Mouse (Mus musculus): ENCODE measurements around the gene Tnr. TPM values are rescaled to one million over a fixed set of nuclear protein-coding genes. Genes with fewer than 3 reads are reported as not detected.

Gene Tnr
- 0.50 and 0.55 TPM in 2 replicates for polyA plus RNA-seq (2016; fragmentation: Nextera tagmentation; extraction: Ambion mirVana)

- peak within 1 kb of the TSS; percentile 44; the same call in 1 of the 2 replicates for H3K9ac ChIP-seq (replicated peaks)
- H3K4me1 ChIP-seq, result peaks cover 11% of the 10 kb centered on the region; the same call in 1 of the 2 replicates
- H3K36me3 ChIP-seq, result no peaks in the 10 kb centered on the region
- peak within 1 kb of the TSS; percentile 57 for H3K4me2 ChIP-seq (replicated peaks)
- H3K4me3 ChIP-seq, result peak within 1 kb of the TSS; percentile 32
- WGBS, result under 1% methylated on average over 8 of the region's 8 CpGs
- H3K27ac ChIP-seq (replicated peaks), result no peak within 1 kb of the TSS
- no peaks in the 10 kb centered on the region for H3K9me3 ChIP-seq
- peak; percentile 74 for ATAC-seq (ENCODE audit: low FRiP score, low read depth)
- peaks cover 20% of the 10 kb centered on the region for H3K27me3 ChIP-seq
These were observed at the start of gene Tnr for GRCm38 (mm10) chr1:159523578-159523977. Gene Tnr (plus strand): TSS chr1:159523769.

- no peaks in the 10 kb centered on the region for H3K36me3 ChIP-seq
- H3K4me2 ChIP-seq (replicated peaks), result no peak overlapping the region
- no peak for ATAC-seq (ENCODE audit: low FRiP score, low read depth)
- no peak overlapping the region for H3K27ac ChIP-seq (replicated peaks)
- no peak overlapping the region for H3K9ac ChIP-seq (replicated peaks)
- H3K4me3 ChIP-seq, result no peak overlapping the region
- WGBS, result 91% methylated on average over 4 of the region's 4 CpGs
- no peaks in the 10 kb centered on the region for H3K27me3 ChIP-seq
- H3K4me1 ChIP-seq, result no peaks in the 10 kb centered on the region; the same call in 1 of the 2 replicates
- no peaks in the 10 kb centered on the region for H3K9me3 ChIP-seq
These were observed 33.6 kb upstream of the Tnr start for GRCm38 (mm10) chr1:159489853-159490435.

- no peak overlapping the region for H3K4me2 ChIP-seq (replicated peaks)
- H3K36me3 ChIP-seq, result no peaks in the 10 kb centered on the region
- H3K9ac ChIP-seq (replicated peaks), result no peak overlapping the region
- H3K4me1 ChIP-seq, result no peaks in the 10 kb centered on the region; the same call in 1 of the 2 replicates
- H3K27ac ChIP-seq (replicated peaks), result no peak overlapping the region
- H3K27me3 ChIP-seq, result no peaks in the 10 kb centered on the region
- no peaks in the 10 kb centered on the region for H3K9me3 ChIP-seq
- ATAC-seq (ENCODE audit: low FRiP score, low read depth), result no peak
- 87% methylated on average over 4 of the region's 4 CpGs for whole genome bisulfite sequencing
- no peak overlapping the region for H3K4me3 ChIP-seq
These were observed 31.0 kb upstream of the Tnr start for GRCm38 (mm10) chr1:159492536-159492935.

- H3K36me3 ChIP-seq, result no peaks in the 10 kb centered on the region
- no peak overlapping the region for H3K4me2 ChIP-seq (replicated peaks)
- H3K4me1 ChIP-seq, result no peaks in the 10 kb centered on the region; the same call in 1 of the 2 replicates
- H3K27me3 ChIP-seq, result no peaks in the 10 kb centered on the region
- ATAC-seq (ENCODE audit: low FRiP score, low read depth), result no peak
- no peak overlapping the region for H3K4me3 ChIP-seq
- H3K9me3 ChIP-seq, result no peaks in the 10 kb centered on the region
- H3K9ac ChIP-seq (replicated peaks), result no peak overlapping the region
- H3K27ac ChIP-seq (replicated peaks), result no peak overlapping the region
- WGBS, result 77% methylated on average over 5 of the region's 5 CpGs
These were observed 29.7 kb upstream of the Tnr start for GRCm38 (mm10) chr1:159493720-159494499.

GRCm38 (mm10) chr1:159498236-159498635 is 25.3 kb upstream of the Tnr start:
- no peak overlapping the region for H3K4me3 ChIP-seq
- H3K4me2 ChIP-seq (replicated peaks), result no peak overlapping the region
- H3K36me3 ChIP-seq, result no peaks in the 10 kb centered on the region
- H3K27me3 ChIP-seq, result no peaks in the 10 kb centered on the region
- no peak for ATAC-seq (ENCODE audit: low FRiP score, low read depth)
- no peak overlapping the region for H3K27ac ChIP-seq (replicated peaks)
- no peak overlapping the region for H3K9ac ChIP-seq (replicated peaks)
- H3K4me1 ChIP-seq, result no peaks in the 10 kb centered on the region; the same call in 1 of the 2 replicates
- H3K9me3 ChIP-seq, result no peaks in the 10 kb centered on the region
- WGBS, result 85% methylated on average over 2 of the region's 2 CpGs

- ATAC-seq (ENCODE audit: low FRiP score, low read depth), result no peak
- Histone ChIP-seq H3K4me1 (no peaks in the 10 kb centered on the region), H3K9ac (replicated peaks) (no peak overlapping the region), H3K4me3 (no peak overlapping the region), H3K36me3 (no peaks in the 10 kb centered on the region), H3K4me2 (replicated peaks) (no peak overlapping the region), H3K27me3 (no peaks in the 10 kb centered on the region), H3K9me3 (no peaks in the 10 kb centered on the region), H3K27ac (replicated peaks) (no peak overlapping the region)
- WGBS, result 86% methylated on average over 4 of the region's 4 CpGs
These were observed 23.6 kb upstream of the Tnr start for GRCm38 (mm10) chr1:159499806-159500460.

- 82% methylated on average over 4 of the region's 4 CpGs for WGBS
These were observed 21.7 kb upstream of the Tnr start for GRCm38 (mm10) chr1:159501911-159502310.

GRCm38 (mm10) chr1:159510667-159511066 is 12.9 kb upstream of the Tnr start:
- WGBS, result 77% methylated on average over 3 of the region's 3 CpGs
- no peak overlapping the region for H3K27ac ChIP-seq (replicated peaks)
- H3K36me3 ChIP-seq, result no peaks in the 10 kb centered on the region
- no peak overlapping the region for H3K4me3 ChIP-seq
- no peak overlapping the region for H3K9ac ChIP-seq (replicated peaks)
- no peak for ATAC-seq (ENCODE audit: low FRiP score, low read depth)
- H3K4me2 ChIP-seq (replicated peaks), result no peak overlapping the region
- H3K9me3 ChIP-seq, result no peaks in the 10 kb centered on the region
- H3K4me1 ChIP-seq, result no peaks in the 10 kb centered on the region
- H3K27me3 ChIP-seq, result no peaks in the 10 kb centered on the region

More at GRCm38 (mm10) chr1:159501911-159502310, 21.7 kb upstream of the Tnr start:
- H3K27ac ChIP-seq (replicated peaks), result no peak overlapping the region
- no peaks in the 10 kb centered on the region for H3K27me3 ChIP-seq
- H3K4me1 ChIP-seq, result no peaks in the 10 kb centered on the region
- no peaks in the 10 kb centered on the region for H3K36me3 ChIP-seq
- no peak overlapping the region for H3K9ac ChIP-seq (replicated peaks)
- ATAC-seq (ENCODE audit: low FRiP score, low read depth), result no peak
- no peak overlapping the region for H3K4me2 ChIP-seq (replicated peaks)
- no peaks in the 10 kb centered on the region for H3K9me3 ChIP-seq
- H3K4me3 ChIP-seq, result no peak overlapping the region

GRCm38 (mm10) chr1:159517647-159518046 is 5.9 kb upstream of the Tnr start:
- no peaks in the 10 kb centered on the region for H3K36me3 ChIP-seq
- ATAC-seq (ENCODE audit: low FRiP score, low read depth), result no peak
- WGBS, result 43% methylated on average over 4 of the region's 4 CpGs
- no peak overlapping the region for H3K9ac ChIP-seq (replicated peaks)
- H3K4me2 ChIP-seq (replicated peaks), result no peak overlapping the region
- H3K4me1 ChIP-seq, result no peaks in the 10 kb centered on the region
- no peaks in the 10 kb centered on the region for H3K9me3 ChIP-seq
- H3K27ac ChIP-seq (replicated peaks), result no peak overlapping the region
- H3K27me3 ChIP-seq, result no peaks in the 10 kb centered on the region
- no peak overlapping the region for H3K4me3 ChIP-seq

- no peak overlapping the region for H3K9ac ChIP-seq (replicated peaks)
- H3K9me3 ChIP-seq, result no peaks in the 10 kb centered on the region
- 80% methylated on average over 1 of the region's 1 CpGs for WGBS
- H3K27ac ChIP-seq (replicated peaks), result no peak overlapping the region
- H3K27me3 ChIP-seq, result peaks cover under 1% of the 10 kb centered on the region; the same call in 1 of the 2 replicates
- peaks cover 6% of the 10 kb centered on the region; the same call in 1 of the 2 replicates for H3K4me1 ChIP-seq
- no peak for ATAC-seq (ENCODE audit: low FRiP score, low read depth)
- no peak overlapping the region for H3K4me2 ChIP-seq (replicated peaks)
- H3K4me3 ChIP-seq, result no peak overlapping the region
- H3K36me3 ChIP-seq, result no peaks in the 10 kb centered on the region
These were observed 4.4 kb upstream of the Tnr start for GRCm38 (mm10) chr1:159519206-159519605.

GRCm38 (mm10) chr1:159523069-159523468 is 500 bp upstream of the Tnr start:
- H3K36me3 ChIP-seq, result no peaks in the 10 kb centered on the region
- no peak overlapping the region for H3K9ac ChIP-seq (replicated peaks)
- H3K9me3 ChIP-seq, result no peaks in the 10 kb centered on the region
- peaks cover 20% of the 10 kb centered on the region for H3K27me3 ChIP-seq
- WGBS, result 65% methylated on average over 2 of the region's 2 CpGs
- H3K4me3 ChIP-seq, result no peak overlapping the region
- H3K27ac ChIP-seq (replicated peaks), result no peak overlapping the region
- no peak overlapping the region for H3K4me2 ChIP-seq (replicated peaks)
- H3K4me1 ChIP-seq, result peaks cover 11% of the 10 kb centered on the region; the same call in 1 of the 2 replicates
- ATAC-seq (ENCODE audit: low FRiP score, low read depth), result no peak; the same call in 1 of the 2 replicates
